Mouse (Mus musculus) forebrain, embryonic 13.5 days (tissue): ENCODE results near the gene Agpat2. TPM values are rescaled to one million over a fixed set of nuclear protein-coding genes. Genes with fewer than 3 reads are reported as not detected.

Source experiments
- ATAC-seq: fragments of 200-750 bp; cut with Nextera tagmentation; 2 replicates; pipeline ENCODE4 v1.8.0; 2017
- H3K27ac ChIP-seq: fragments of 300-500 bp; sonication (generic); 2 replicates; pipeline ENCODE4 v1.5.1; 2015; ENCODE audit warnings: inconsistent platforms, mild to moderate bottlenecking, moderate library complexity
- H3K27me3 ChIP-seq: fragments of 300-500 bp; sonication (generic); 2 replicates; pipeline ENCODE4 v1.6.1; 2015; ENCODE audit warnings: mild to moderate bottlenecking, inconsistent platforms
- H3K36me3 ChIP-seq: fragments of 300-500 bp; sonication (generic); 2 replicates; pipeline ENCODE4 v1.6.1; 2015; ENCODE audit warnings: mild to moderate bottlenecking, inconsistent platforms; ENCODE audit not compliant: poor library complexity, severe bottlenecking
- H3K4me1 ChIP-seq: fragments of 300-500 bp; sonication (generic); 2 replicates; pipeline ENCODE4 v1.6.1; 2015; ENCODE audit warnings: inconsistent platforms
- H3K4me2 ChIP-seq: fragments of 300-500 bp; sonication (generic); 2 replicates; pipeline ENCODE4 v1.6.1; 2015; ENCODE audit warnings: inconsistent platforms, mild to moderate bottlenecking, moderate library complexity
- H3K4me3 ChIP-seq: fragments of 300-500 bp; sonication (generic); 2 replicates; pipeline ENCODE4 v1.5.1; 2015; ENCODE audit warnings: mild to moderate bottlenecking, inconsistent platforms
- H3K9ac ChIP-seq: fragments of 300-500 bp; sonication (generic); 2 replicates; pipeline ENCODE4 v1.6.1; 2015; ENCODE audit warnings: mild to moderate bottlenecking, inconsistent platforms
- H3K9me3 ChIP-seq: fragments of 300-500 bp; sonication (generic); replicated peaks from 2 replicates; pipeline ENCODE4 v1.6.1; 2016; ENCODE audit warnings: inconsistent platforms
- WGBS: fragments of 180-500 bp; shearing (Covaris S2); methylation state at CpG from one replicate; pipeline ENCODE4 v1.1.7; 2015; 5-methylcytosine and 5-hydroxymethylcytosine counted together
- polyA plus RNA-seq: library from polyadenylated mRNA; unstranded; fragments of >200 nt; fragmentation: Nextera tagmentation; extraction: Ambion mirVana; gene quantifications from 2 replicates; pipeline ENCODE4 v1.2.1, GENCODE M21; 2015

Agpat2 gene
- polyA plus RNA-seq, 1 experiment from 2014 or later: 2.5 TPM

DNA sequence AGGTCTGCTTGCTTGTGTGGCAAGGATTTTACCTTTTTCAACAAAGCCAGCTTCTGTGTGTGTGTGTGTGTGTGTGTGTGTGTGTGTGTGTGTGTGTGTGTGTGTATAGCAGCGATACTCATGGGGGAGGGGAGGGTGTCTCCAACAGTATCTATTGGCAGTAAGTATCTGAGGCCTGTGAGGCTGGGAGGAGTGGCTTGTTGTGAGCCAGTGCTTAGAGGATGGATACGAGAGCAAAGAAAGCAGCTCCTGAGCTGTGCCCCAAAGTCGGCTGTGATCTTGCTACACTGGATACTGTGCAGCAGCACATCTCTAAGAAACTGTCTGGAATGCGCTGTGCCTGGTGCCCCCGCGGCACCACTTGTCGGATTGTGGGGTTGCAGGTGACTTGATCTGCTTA lies 13.7 kb upstream of the Agpat2 start:
- Histone ChIP-seq H3K9me3 (no peaks in the 10 kb centered on the region), H3K4me2 (no peak overlapping the region), H3K27me3 (no peaks in the 10 kb centered on the region), H3K27ac (no peak overlapping the region), H3K36me3 (no peaks in the 10 kb centered on the region), H3K9ac (no peak overlapping the region), H3K4me1 (no peaks in the 10 kb centered on the region), H3K4me3 (no peak overlapping the region)
- WGBS: 50% methylated on average over 7 of the region's 7 CpGs
- no peak for ATAC-seq

DNA sequence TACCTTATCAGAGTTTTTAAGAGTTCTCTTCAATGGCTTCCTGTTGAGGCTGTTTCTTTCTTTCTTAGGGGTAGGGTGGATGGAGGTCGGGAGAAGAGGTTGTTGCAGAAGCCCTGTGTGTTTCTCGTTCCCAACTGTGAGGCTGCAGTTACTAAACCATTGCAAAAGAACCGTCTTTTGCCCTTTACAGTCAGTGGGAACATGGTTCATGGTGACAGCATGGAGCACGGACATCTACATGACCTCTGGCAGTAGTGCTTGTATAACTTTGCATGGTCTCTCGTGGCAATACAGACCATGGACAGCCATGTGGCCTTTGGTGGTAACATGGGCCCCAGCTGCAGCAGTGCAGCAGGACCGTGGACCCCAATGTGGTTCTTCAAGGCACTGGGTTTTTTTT lies 13.1 kb upstream of the Agpat2 start:
- Histone ChIP-seq H3K4me2 (no peak overlapping the region), H3K36me3 (no peaks in the 10 kb centered on the region), H3K4me1 (no peaks in the 10 kb centered on the region), H3K9ac (no peak overlapping the region), H3K27ac (no peak overlapping the region), H3K4me3 (no peak overlapping the region), H3K9me3 (no peaks in the 10 kb centered on the region), H3K27me3 (no peaks in the 10 kb centered on the region)
- no peak for ATAC-seq
- WGBS: 78% methylated on average over 6 of the region's 6 CpGs

DNA sequence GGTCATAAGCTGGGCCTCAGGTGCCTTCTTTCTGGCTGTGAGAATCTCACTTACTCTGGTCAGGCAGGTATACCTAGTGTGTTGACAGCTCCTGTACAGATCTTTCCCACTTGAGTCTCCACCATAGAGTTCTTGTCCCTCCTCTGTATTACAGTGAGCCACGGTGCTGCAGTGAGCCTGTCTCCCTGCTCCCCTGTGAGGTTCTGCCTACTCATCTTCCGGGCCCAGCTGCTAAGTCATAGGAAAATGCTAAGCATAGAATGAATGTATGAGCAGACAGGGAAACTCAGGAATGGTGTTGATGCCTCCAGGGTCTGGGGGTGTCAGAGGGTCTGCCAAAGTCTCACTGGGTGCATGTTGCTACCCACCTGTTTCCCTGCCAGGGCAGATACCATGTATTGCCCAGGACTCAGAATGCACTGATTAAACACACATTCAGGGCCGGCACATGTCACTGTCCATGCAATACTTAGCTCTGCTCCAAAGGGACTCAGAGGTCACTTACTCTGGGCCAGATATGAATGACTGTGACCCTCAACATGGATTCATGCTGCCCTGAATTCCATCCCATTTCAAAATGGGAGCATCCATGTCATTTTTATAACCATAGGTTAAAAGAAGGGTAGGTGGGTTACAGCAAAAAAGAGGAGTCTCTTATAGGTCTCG lies 11.4 kb upstream of the Agpat2 start:
- Histone ChIP-seq H3K27me3 (no peaks in the 10 kb centered on the region), H3K27ac (no peak overlapping the region), H3K4me2 (no peak overlapping the region), H3K36me3 (no peaks in the 10 kb centered on the region), H3K4me1 (no peaks in the 10 kb centered on the region), H3K4me3 (no peak overlapping the region), H3K9me3 (no peaks in the 10 kb centered on the region), H3K9ac (no peak overlapping the region)
- ATAC-seq: no peak
- WGBS: 90% methylated on average over 4 of the region's 4 CpGs

DNA sequence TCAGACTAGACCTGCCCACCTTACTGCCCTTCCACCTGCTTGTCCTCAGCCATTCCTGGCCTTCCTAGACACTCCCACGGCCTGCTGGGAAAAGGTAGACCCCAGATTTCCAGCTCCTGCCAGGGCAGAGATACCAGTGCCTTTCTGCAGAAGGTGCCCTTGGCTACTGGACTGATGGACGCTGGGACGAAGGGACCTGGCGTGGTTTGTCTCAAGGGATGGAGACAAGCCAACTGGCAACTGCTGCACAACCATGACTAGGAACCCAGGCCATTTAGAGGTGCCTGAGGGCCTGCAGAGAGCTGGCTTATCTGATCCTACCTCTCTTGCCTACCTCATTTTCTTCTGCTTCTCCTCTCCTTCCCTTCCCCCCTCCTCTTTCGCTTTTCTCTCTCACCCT lies 10.7 kb upstream of the Agpat2 start:
- no peak for ATAC-seq
- Histone ChIP-seq H3K4me2 (no peak overlapping the region), H3K27me3 (no peaks in the 10 kb centered on the region), H3K27ac (no peak overlapping the region), H3K9ac (no peak overlapping the region), H3K4me1 (no peaks in the 10 kb centered on the region), H3K9me3 (no peaks in the 10 kb centered on the region), H3K4me3 (no peak overlapping the region), H3K36me3 (no peaks in the 10 kb centered on the region)
- WGBS: 82% methylated on average over 5 of the region's 5 CpGs

DNA sequence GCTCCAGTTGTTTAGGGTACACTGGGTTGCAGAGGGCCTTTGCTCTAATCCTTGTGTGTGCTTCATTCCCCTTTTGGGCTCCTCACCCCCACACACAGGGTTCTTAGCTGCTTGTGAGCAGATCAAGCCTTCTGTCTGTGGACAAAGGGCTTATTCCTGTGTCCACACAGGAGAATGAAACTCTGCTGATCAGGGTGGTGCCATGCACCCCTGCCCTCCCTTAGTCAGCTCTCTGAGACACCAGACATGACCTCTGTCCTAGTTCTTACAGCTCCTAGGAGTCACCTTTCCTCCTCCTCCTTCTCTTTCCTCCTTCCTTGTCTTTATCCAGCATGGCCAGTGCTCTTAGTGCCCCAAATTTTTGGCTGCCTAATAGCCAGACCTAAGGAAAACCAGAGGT lies 7.7 kb upstream of the Agpat2 start:
- ATAC-seq: no peak

DNA sequence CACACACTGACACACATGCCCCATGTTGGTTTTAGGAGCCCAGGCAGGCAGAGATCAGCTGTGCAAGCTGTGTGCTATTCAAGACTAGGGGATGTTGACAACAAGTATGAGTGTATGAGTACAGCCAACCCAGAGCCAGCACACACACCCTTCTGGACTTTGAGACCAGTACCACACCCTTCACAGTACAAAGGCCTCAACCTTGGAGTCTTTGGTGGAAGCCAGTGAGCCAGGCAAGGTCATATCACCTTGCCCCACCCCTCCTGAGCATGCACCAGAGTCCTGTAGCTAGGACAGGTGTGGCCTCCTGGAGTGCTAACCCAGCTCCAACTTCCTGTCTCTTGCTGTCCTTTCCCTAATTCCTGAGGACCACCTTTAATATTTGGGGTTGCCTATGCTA lies 6.8 kb upstream of the Agpat2 start:
- Histone ChIP-seq H3K4me1 (0 out of 2 replicates have a peak, but pooled peaks cover 7% of the 10 kb centered on the region), H3K36me3 (no peaks in the 10 kb centered on the region), H3K27ac (no peak overlapping the region), H3K4me2 (no peak overlapping the region), H3K9ac (no peak overlapping the region), H3K4me3 (no peak overlapping the region), H3K27me3 (peaks cover 8% of the 10 kb centered on the region), H3K9me3 (no peaks in the 10 kb centered on the region)
- ATAC-seq: no peak

More for the DNA sequence above, 7.7 kb upstream of the Agpat2 start:
- H3K27me3 ChIP-seq: 0 out of 2 replicates have a peak, but pooled peaks cover 3% of the 10 kb centered on the region
- H3K4me2 ChIP-seq: no peak overlapping the region
- no peaks in the 10 kb centered on the region for H3K9me3 ChIP-seq
- H3K9ac ChIP-seq: no peak overlapping the region
- H3K4me3 ChIP-seq: no peak overlapping the region
- no peaks in the 10 kb centered on the region for H3K36me3 ChIP-seq
- 0 out of 2 replicates have a peak, but pooled peaks cover 3% of the 10 kb centered on the region for H3K4me1 ChIP-seq
- no peak overlapping the region for H3K27ac ChIP-seq

DNA sequence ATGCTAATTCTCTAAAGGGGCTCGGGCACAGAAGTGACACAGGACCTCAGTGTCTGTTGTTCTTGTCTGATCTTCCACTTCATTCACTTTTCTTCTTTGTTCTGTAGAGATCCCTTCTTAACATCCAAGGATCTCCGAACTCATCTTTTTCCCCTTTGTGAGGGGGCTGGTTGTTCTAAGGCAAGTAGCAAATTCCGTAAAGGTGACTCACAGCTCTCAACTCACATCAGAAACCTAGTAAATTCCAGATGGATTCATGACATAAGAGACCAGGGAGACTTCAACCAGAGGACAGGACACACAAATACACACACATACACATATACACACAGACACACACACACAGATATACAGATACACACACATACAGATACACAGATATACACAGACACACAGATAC lies 6.3 kb upstream of the Agpat2 start:
- H3K27me3 ChIP-seq: peaks cover 12% of the 10 kb centered on the region
- whole genome bisulfite sequencing: 74% methylated on average over 3 of the region's 3 CpGs
- no peak overlapping the region for H3K4me2 ChIP-seq
- no peak overlapping the region for H3K4me3 ChIP-seq
- H3K36me3 ChIP-seq: no peaks in the 10 kb centered on the region
- no peaks in the 10 kb centered on the region for H3K9me3 ChIP-seq
- no peak overlapping the region for H3K27ac ChIP-seq
- H3K9ac ChIP-seq: no peak overlapping the region
- H3K4me1 ChIP-seq: 0 out of 2 replicates have a peak, but pooled peaks cover 7% of the 10 kb centered on the region
- ATAC-seq: no peak

DNA sequence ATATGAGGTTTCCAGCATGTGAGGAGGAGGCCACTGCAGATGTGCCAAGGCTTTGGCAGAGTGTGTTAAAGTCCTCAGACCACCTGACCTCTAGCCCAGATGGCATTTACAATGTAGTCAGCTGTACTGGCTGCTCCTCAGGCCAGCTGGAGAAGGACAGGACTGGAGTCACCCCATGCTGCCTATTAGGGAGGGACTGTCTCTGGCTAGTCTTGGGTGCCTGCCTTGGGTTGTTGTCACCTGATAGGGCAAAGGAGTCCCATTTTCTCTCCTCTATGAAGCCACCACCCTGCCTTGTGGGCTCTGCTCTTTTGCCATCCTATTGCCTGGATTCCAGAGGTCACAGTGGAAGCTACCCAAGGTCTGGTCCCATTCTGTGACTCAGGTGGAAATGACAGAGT lies 5.0 kb upstream of the Agpat2 start:
- no peaks in the 10 kb centered on the region for H3K36me3 ChIP-seq
- no peak overlapping the region for H3K4me3 ChIP-seq
- ATAC-seq: no peak
- H3K27ac ChIP-seq: no peak overlapping the region
- H3K27me3 ChIP-seq: peaks cover 25% of the 10 kb centered on the region
- no peaks in the 10 kb centered on the region for H3K9me3 ChIP-seq
- no peak overlapping the region for H3K9ac ChIP-seq
- no peak overlapping the region for H3K4me2 ChIP-seq
- H3K4me1 ChIP-seq: peaks cover 10% of the 10 kb centered on the region; the same call in 1 of the 2 replicates

DNA sequence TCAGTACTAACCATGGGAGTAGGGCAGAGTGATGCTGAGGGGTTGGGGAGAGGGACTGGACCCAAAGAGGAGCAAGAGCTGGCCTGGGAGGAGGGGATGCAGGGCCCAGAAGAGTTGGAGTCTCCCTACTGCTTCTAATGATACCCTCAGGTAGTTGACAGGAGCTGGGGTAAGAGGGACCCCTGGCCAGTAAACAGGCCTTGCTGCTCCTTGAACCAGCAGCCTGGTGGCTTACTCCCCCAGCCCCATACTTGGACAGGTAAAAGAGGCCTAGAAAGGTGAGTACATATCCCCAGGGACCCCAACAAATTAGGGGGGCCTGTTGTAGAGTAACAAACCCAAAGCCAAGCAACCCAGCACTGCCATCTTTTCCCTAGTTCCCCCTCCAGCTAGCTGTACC lies 4.6 kb upstream of the Agpat2 start:
- H3K36me3 ChIP-seq: no peaks in the 10 kb centered on the region
- no peak for ATAC-seq
- H3K27ac ChIP-seq: no peak overlapping the region
- H3K4me1 ChIP-seq: peaks cover 14% of the 10 kb centered on the region
- H3K9ac ChIP-seq: no peak overlapping the region
- H3K9me3 ChIP-seq: no peaks in the 10 kb centered on the region
- no peak overlapping the region for H3K4me2 ChIP-seq
- peaks cover 30% of the 10 kb centered on the region for H3K27me3 ChIP-seq
- no peak overlapping the region for H3K4me3 ChIP-seq

DNA sequence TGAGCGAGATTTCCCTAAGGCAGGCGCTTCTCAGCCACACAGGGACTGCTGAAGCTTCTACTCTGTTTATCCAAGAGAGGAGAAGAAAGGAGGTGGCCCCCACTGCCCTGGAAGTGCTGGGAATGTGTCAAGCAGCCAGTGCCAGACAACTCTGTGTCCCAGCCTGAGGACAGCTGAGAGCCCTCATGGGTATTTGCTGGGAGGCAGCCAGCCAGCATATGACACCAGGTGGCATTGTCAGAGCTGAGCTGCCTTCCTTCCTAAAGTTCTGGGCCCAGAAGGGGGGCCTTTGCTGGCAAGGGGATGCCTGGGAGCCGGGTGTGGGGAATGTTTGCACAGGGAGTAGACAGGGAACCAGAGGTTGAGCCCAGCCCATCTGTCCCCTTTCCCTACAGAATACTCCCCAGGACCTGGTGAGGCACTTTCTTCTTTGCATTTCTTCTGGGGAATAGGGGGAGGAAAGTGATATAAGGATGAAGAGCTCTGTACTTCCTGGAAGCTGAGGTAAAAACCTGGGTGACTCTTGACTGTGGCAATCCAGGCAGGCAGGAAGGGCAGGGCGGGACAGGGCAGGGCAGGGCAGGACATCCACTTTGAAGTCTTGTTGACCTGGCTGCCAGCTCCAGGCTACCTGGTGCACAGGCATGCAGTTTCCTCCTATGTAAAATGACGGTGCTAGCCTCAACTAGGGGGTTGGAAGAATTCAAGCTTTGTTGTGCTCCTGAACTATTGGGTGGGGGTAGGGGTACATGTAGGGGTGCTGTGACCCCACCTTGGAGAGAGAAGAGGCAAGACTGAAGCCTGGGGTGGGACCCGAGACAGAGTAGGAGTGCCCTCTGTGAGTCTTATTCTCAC lies 3.1 kb upstream of the Agpat2 start:
- Histone ChIP-seq H3K27ac (no peak overlapping the region), H3K4me1 (peaks cover 20% of the 10 kb centered on the region), H3K36me3 (no peaks in the 10 kb centered on the region), H3K27me3 (peaks cover 45% of the 10 kb centered on the region), H3K9ac (no peak overlapping the region), H3K4me2 (no peak overlapping the region), H3K9me3 (no peaks in the 10 kb centered on the region), H3K4me3 (no peak overlapping the region)
- no peak for ATAC-seq
- 65% methylated on average over 6 of the region's 6 CpGs for WGBS

DNA sequence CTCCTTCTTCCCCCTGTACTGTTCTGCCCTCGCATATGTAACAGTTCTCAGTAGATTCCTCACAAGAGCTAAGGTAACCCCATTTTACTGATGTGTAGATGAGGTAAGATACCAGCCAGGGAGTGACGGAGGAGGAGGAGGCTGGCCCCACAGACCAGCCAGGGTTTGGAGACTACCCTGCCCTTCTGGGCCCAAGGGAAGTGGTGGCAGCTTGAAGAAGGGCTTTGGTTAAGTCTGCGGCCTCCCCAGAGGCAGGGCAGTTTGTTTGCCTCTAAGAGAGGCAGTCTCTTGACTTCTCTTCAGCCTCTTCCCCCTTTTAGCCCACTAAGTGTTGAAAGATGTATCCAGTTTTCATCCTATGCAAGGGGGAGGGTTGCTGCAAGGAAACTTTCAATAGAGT lies 2.4 kb upstream of the Agpat2 start:
- Histone ChIP-seq H3K27me3 (peaks cover 46% of the 10 kb centered on the region), H3K4me3 (no peak overlapping the region), H3K9me3 (no peaks in the 10 kb centered on the region), H3K4me2 (no peak overlapping the region), H3K9ac (no peak overlapping the region), H3K4me1 (peaks cover 20% of the 10 kb centered on the region), H3K36me3 (no peaks in the 10 kb centered on the region), H3K27ac (no peak overlapping the region)
- WGBS: 69% methylated on average over 3 of the region's 3 CpGs
- ATAC-seq: no peak

DNA sequence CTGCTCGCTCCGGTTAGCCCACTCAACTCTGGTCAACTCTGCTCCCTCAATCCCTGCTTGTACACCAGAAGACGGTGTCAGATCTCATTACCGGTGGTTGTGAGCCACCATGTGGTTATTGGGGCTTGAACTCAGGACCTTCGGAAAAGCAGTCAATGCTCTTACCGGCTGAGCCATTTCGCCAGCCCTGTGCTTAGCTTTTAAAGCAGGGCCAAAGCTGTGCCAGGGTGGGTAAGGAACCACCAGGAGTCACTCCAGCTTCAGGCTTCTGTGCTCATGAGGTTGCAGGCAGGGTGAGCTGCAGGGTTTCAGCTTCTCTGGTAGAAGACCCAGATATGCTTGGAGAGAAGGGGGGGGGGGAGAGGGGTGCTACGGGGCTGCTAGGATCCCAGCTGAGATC lies 1.1 kb upstream of the Agpat2 start:
- 81% methylated on average over 8 of the region's 8 CpGs for WGBS
- no peak overlapping the region for H3K9ac ChIP-seq
- ATAC-seq: no peak
- H3K27me3 ChIP-seq: peaks cover 49% of the 10 kb centered on the region
- no peak overlapping the region for H3K4me3 ChIP-seq
- no peak overlapping the region for H3K4me2 ChIP-seq
- H3K27ac ChIP-seq: no peak overlapping the region
- peaks cover 20% of the 10 kb centered on the region for H3K4me1 ChIP-seq
- H3K9me3 ChIP-seq: no peaks in the 10 kb centered on the region
- no peaks in the 10 kb centered on the region for H3K36me3 ChIP-seq
